Mouse (Mus musculus) forelimb bud, embryonic 11.5 days (tissue): Measurements from ENCODE around the gene Olfr132.
"Not testable (repeated sequence)": the region's sequence is repeated elsewhere in the genome, so short reads cannot be mapped to it uniquely, and the experiment has no call there.

Source experiments
- DNase-seq: peaks from one replicate; pipeline ENCODE4 v3.0.0-alpha.2; 2012; ENCODE audit warnings: low read depth, low spot score

The Olfr132 gene

GRCm38 (mm10) chr17:38134426-38134825 lies at the start of gene Olfr132:
Gene Olfr132 (minus strand): TSS chr17:38134526.
- DNase-seq, result no peak

GRCm38 (mm10) chr17:38171088-38171487 lies 36.8 kb upstream of the Olfr132 start, which contains the start of gene Olfr134:
Gene Olfr134 (plus strand): TSS chr17:38171388.
- DNase-seq, result no peak

- DNase-seq, result no peak
Observed at GRCm38 (mm10) chr17:38144981-38145380, 10.7 kb upstream of the Olfr132 start, which contains the start of gene Olfr133. Gene Olfr133 (plus strand): TSS chr17:38145281.

- not testable (repeated sequence) for DNase-seq
Observed at GRCm38 (mm10) chr17:38125371-38125770, 9.0 kb downstream of the Olfr132 start.

GRCm38 (mm10) chr17:38124199-38124598 lies 10.1 kb downstream of the Olfr132 start:
- not testable (repeated sequence) for DNase-seq

GRCm38 (mm10) chr17:38088593-38088992 lies 45.7 kb downstream of the Olfr132 start, which contains the start of gene Olfr131:
Gene Olfr131 (minus strand): TSS chr17:38088693.
- no peak for DNase-seq

- DNase-seq, result no peak
Observed at GRCm38 (mm10) chr17:38082364-38082763, 52.0 kb downstream of the Olfr132 start.
